Mouse (Mus musculus) spleen, adult 2 months (tissue): ENCODE results near the gene Gm5150.
"Not testable (repeated sequence)": the region's sequence is repeated elsewhere in the genome, so short reads cannot be mapped to it uniquely, and the experiment has no call there.

Experiments used
- CTCF ChIP-seq: fragments of 200-500 bp; IDR thresholded peaks from 2 replicates; pipeline ENCODE4 v1.5.1; 2011; ENCODE audit warnings: mild to moderate bottlenecking, inconsistent platforms; ENCODE audit not compliant: insufficient read depth, insufficient read length, insufficient replicate concordance; ENCODE audit errors: extremely low read depth
- POLR2A ChIP-seq: fragments of 200-500 bp; IDR thresholded peaks from 2 replicates; pipeline ENCODE4 v1.6.1; 2011; ENCODE audit warnings: low read depth, low read length, inconsistent platforms

GRCm38 (mm10) chr3:15999479-15999878 is 6.8 kb downstream of the Gm5150 start:
- not testable (repeated sequence) for TF ChIP-seq CTCF, POLR2A
